Mouse (Mus musculus): ENCODE measurements around the gene Kdm2a. TPM values are rescaled to one million over a fixed set of nuclear protein-coding genes. Genes with fewer than 3 reads are reported as not detected.

The Kdm2a gene
- polyA plus RNA-seq, 1 experiment, result 20.3 TPM

DNA sequence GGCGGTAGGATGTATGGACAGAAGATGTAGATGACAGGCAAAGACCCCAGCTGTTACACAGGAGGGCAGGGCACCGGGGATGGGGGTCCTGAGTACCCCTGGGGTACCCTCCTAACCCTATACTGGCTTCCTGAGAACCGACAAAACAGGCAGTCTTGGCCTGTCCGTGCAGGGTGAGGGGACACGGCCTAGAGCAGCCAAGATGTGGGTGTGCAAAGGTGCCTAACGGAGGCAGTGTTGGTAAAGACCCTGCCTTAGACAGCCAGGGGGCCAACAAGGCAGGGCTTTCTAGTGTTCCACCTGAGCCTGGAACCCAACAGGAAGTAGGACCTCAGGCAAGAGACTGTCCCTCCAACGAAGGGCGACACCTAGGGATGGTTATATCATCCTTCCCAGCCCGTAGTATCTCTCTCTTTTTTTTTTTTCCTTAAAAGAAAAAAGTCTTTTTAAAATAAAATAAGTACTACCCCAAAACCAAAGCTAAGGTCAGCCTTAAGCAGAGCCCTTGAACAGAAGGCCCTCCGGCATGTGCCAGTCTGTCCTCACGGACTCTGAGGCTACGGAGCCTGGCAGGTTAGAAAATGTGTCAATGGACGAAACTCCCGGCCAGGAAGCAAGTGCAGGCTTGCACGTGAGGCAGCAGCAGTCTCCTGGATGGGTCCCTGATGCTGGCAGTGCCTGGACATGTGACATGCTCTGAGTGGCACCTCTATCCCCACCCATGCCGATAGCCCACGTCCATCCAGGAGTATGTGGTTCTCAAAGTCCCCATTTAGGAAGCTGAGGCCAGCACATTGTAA is 99.6 kb downstream of the Kdm2a start:
- Histone ChIP-seq H3K79me2 (ENCODE audit: control insufficient read depth, insufficient read depth) (peaks cover 54% of the 10 kb centered on the region), H3K27me3 (ENCODE audit: control insufficient read depth, insufficient read depth, insufficient read length) (no peaks in the 10 kb centered on the region), H3K4me2 (ENCODE audit: low read depth) (no peak overlapping the region), H3K36me3 (ENCODE audit: control insufficient read depth, insufficient read depth) (no peaks in the 10 kb centered on the region), H3ac (ENCODE audit: control insufficient read depth, insufficient read length) (no peak overlapping the region), H3K4me3 (no peak overlapping the region)
- TF ChIP-seq POLR2A (IDR thresholded peaks at IDR 0.05; ENCODE audit: insufficient read length, low read depth) (no peak), TCF3 (IDR thresholded peaks at IDR 0.05; ENCODE audit: insufficient read length, low read depth) (no peak), MAX (IDR thresholded peaks at IDR 0.05; ENCODE audit: low read depth) (no peak), USF1 (IDR thresholded peaks at IDR 0.05; ENCODE audit: low read depth) (no peak), CEBPB (IDR thresholded peaks at IDR 0.05; ENCODE audit: insufficient read depth, poor library complexity, severe bottlenecking) (no peak), SRF (IDR thresholded peaks at IDR 0.05; ENCODE audit: control insufficient read depth, insufficient read length, low read depth) (no peak), POLR2AphosphoS2 (IDR thresholded peaks at IDR 0.05; ENCODE audit: insufficient read length, low read depth) (no peak), E2F4 (IDR thresholded peaks at IDR 0.05; ENCODE audit: insufficient read depth) (no peak)

DNA sequence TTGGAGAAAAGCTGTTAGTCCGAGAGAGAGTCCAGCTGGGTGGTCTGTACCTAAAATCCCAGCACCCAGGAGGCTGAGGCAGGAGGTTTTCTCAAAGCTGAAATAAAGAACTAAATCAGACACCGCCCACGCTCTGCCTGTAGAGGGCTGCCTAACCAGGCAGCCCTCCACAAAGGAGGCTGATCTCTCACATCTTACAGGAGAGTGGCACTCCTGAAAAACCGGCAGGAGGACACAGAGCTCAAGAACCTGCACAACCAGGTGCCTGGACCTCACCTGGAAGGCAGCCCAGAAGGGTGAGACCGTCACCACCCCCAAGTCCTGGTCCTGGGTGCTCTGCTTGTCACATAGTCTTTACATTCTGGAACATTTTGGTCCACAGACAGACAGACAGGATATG is 100.2 kb downstream of the Kdm2a start:
- no peak overlapping the region for H3ac ChIP-seq (ENCODE audit: control insufficient read depth, insufficient read length)
- TF ChIP-seq REST (IDR thresholded peaks at IDR 0.05; ENCODE audit: insufficient read depth, insufficient read length) (no peak), SRF (IDR thresholded peaks at IDR 0.05; ENCODE audit: control insufficient read depth, insufficient read length, low read depth) (no peak), TCF3 (IDR thresholded peaks at IDR 0.05; ENCODE audit: insufficient read length, low read depth) (no peak), CEBPB (IDR thresholded peaks at IDR 0.05; ENCODE audit: insufficient read depth, poor library complexity, severe bottlenecking) (no peak), MAX (IDR thresholded peaks at IDR 0.05; ENCODE audit: low read depth) (no peak), MYOD1 (IDR thresholded peaks at IDR 0.05; ENCODE audit: control insufficient read depth in 1 of 3, insufficient read length in 2 of 3, low read depth in 2 of 3) (no peak), TCF12 (IDR thresholded peaks at IDR 0.05; ENCODE audit: insufficient read depth, poor library complexity, severe bottlenecking) (no peak), E2F4 (IDR thresholded peaks at IDR 0.05; ENCODE audit: insufficient read depth) (no peak), USF1 (IDR thresholded peaks at IDR 0.05; ENCODE audit: low read depth) (no peak), MYOG (IDR thresholded peaks at IDR 0.05; ENCODE audit: control insufficient read depth in 1 of 3, insufficient read depth in 1 of 3, insufficient read length in 2 of 3, low read depth in 2 of 3) (no peak), POLR2A (IDR thresholded peaks at IDR 0.05; ENCODE audit: insufficient read length, low read depth) (no peak), POLR2AphosphoS2 (IDR thresholded peaks at IDR 0.05; ENCODE audit: insufficient read length, low read depth) (no peak)
- H3K36me3 ChIP-seq (ENCODE audit: control insufficient read depth, insufficient read depth), result no peaks in the 10 kb centered on the region
- peaks cover 52% of the 10 kb centered on the region for H3K79me2 ChIP-seq (ENCODE audit: control insufficient read depth, insufficient read depth)
- no peak overlapping the region for H3K4me2 ChIP-seq (ENCODE audit: low read depth)
- no peaks in the 10 kb centered on the region for H3K27me3 ChIP-seq (ENCODE audit: control insufficient read depth, insufficient read depth, insufficient read length)
- H3K4me3 ChIP-seq, result no peak overlapping the region

DNA sequence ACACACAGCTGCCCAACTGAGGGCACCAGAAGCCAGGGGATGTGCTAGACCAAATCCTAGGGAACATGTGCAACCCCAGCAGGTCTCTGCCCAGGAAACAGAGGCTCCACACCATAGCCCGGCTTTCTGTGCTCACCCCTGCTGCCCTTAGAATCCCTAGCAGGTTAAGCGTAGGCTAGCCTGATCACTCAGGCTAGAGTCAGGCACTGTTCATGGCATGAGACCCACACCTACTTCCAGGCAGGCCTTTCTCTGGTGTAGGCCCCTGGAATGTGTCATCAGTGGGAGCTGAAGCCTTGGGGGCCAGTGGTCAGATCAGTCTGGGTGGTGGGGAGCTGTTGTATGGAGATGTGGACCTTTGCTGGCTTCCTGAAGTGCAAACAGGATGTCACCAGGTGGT is 101.5 kb downstream of the Kdm2a start:
- TF ChIP-seq MAX (IDR thresholded peaks at IDR 0.05; ENCODE audit: low read depth) (no peak), E2F4 (IDR thresholded peaks at IDR 0.05; ENCODE audit: insufficient read depth) (no peak), REST (IDR thresholded peaks at IDR 0.05; ENCODE audit: insufficient read depth, insufficient read length) (no peak), CEBPB (IDR thresholded peaks at IDR 0.05; ENCODE audit: insufficient read depth, poor library complexity, severe bottlenecking) (no peak), TCF12 (IDR thresholded peaks at IDR 0.05; ENCODE audit: insufficient read depth, poor library complexity, severe bottlenecking) (no peak), SRF (IDR thresholded peaks at IDR 0.05; ENCODE audit: control insufficient read depth, insufficient read length, low read depth) (no peak), TCF3 (IDR thresholded peaks at IDR 0.05; ENCODE audit: insufficient read length, low read depth) (no peak), POLR2A (IDR thresholded peaks at IDR 0.05; ENCODE audit: insufficient read length, low read depth) (no peak), MYOG (IDR thresholded peaks at IDR 0.05; ENCODE audit: control insufficient read depth in 1 of 3, insufficient read depth in 1 of 3, insufficient read length in 2 of 3, low read depth in 2 of 3) (no peak), USF1 (IDR thresholded peaks at IDR 0.05; ENCODE audit: low read depth) (no peak), POLR2AphosphoS2 (IDR thresholded peaks at IDR 0.05; ENCODE audit: insufficient read length, low read depth) (no peak), MYOD1 (IDR thresholded peaks at IDR 0.05; ENCODE audit: control insufficient read depth in 1 of 3, insufficient read length in 2 of 3, low read depth in 2 of 3) (no peak)
- Histone ChIP-seq H3K36me3 (ENCODE audit: control insufficient read depth, insufficient read depth) (peaks cover 9% of the 10 kb centered on the region), H3ac (ENCODE audit: control insufficient read depth, insufficient read length) (no peak overlapping the region), H3K4me3 (no peak overlapping the region), H3K27me3 (ENCODE audit: control insufficient read depth, insufficient read depth, insufficient read length) (no peaks in the 10 kb centered on the region), H3K4me2 (ENCODE audit: low read depth) (no peak overlapping the region), H3K79me2 (ENCODE audit: control insufficient read depth, insufficient read depth) (peaks cover 39% of the 10 kb centered on the region)

DNA sequence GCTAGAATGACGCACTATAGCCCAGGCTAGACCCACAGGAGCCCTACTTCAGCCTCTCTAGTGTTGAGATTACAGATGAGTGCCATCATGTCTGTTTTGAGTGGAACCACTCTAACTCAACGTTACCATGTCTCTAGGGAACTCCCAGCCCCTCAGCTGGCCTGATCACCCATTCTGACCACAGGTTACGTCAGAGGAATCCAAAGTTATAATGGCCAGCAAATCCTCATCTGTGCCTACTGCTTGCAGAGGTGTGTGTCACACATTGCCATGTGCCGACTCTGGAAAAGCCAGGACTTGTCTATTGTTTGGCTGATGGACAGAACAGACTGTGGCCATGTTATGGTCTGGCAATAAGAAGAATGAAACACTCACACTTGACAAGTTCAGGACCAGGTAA is 102.7 kb downstream of the Kdm2a start:
- no peak overlapping the region for H3K4me2 ChIP-seq (ENCODE audit: low read depth)
- H3K27me3 ChIP-seq (ENCODE audit: control insufficient read depth, insufficient read depth, insufficient read length), result no peaks in the 10 kb centered on the region
- no peak for TF ChIP-seq POLR2AphosphoS2 (IDR thresholded peaks at IDR 0.05; ENCODE audit: insufficient read length, low read depth)
- H3K36me3 ChIP-seq (ENCODE audit: control insufficient read depth, insufficient read depth), result peaks cover 12% of the 10 kb centered on the region
- peaks cover 30% of the 10 kb centered on the region for H3K79me2 ChIP-seq (ENCODE audit: control insufficient read depth, insufficient read depth)
- H3K4me3 ChIP-seq, result no peak overlapping the region
- no peak overlapping the region for H3ac ChIP-seq (ENCODE audit: control insufficient read depth, insufficient read length)

Measured in myocyte (in vitro differentiated cells).